Mouse (Mus musculus): Measurements from ENCODE around the gene Gm49403.

- no peak for TF ChIP-seq CTCF (IDR thresholded peaks at IDR 0.05; ENCODE audit: low read depth, low read length)
- TF ChIP-seq TAL1 (conservative IDR thresholded peaks at IDR 0.05; ENCODE audit: low read depth, low read length): no peak
- no peak for TF ChIP-seq POLR2AphosphoS5 (IDR thresholded peaks at IDR 0.05; ENCODE audit: insufficient replicate concordance, low read depth, low read length)
- TF ChIP-seq GATA1 (IDR thresholded peaks at IDR 0.05; ENCODE audit: borderline replicate concordance, low read length): no peak
These were observed 42.7 kb upstream of the Gm49403 start for GRCm38 (mm10) chr19:8841012-8841411.

Measured in G1E (cell line).